Mouse (Mus musculus) heart, embryonic 14.5 days (tissue): ENCODE data around the gene Tex264. TPM values are rescaled to one million over a fixed set of nuclear protein-coding genes. Genes with fewer than 3 reads are reported as not detected.

Source experiments
- ATAC-seq: fragments of 200-750 bp; cut with Nextera tagmentation; 2 replicates; pipeline ENCODE4 v1.8.0; 2017; ENCODE audit warnings: low read depth, moderate TSS enrichment; ENCODE audit not compliant: insufficient number of reproducible peaks, insufficient read depth, low FRiP score
- H3K27ac ChIP-seq, 2 experiments: fragments of 200-500 bp in 1 of 2; fragments of 300-500 bp in 1 of 2; sonication (generic) in 1 of 2; replicated peaks in 1 of 2; 2 replicates each; pipeline ENCODE4 v1.5.1; 2012 to 2014; ENCODE audit warnings: low read depth in 2 of 2, low read length in 2 of 2, control low read depth in 1 of 2, mild to moderate bottlenecking in 1 of 2, mixed read lengths in 1 of 2; ENCODE audit not compliant: control insufficient read depth in 1 of 2, insufficient read depth in 1 of 2
- H3K27me3 ChIP-seq: fragments of 300-500 bp; sonication (generic); 2 replicates; pipeline ENCODE4 v1.6.1; 2014; ENCODE audit warnings: mild to moderate bottlenecking, low read length, control low read depth; ENCODE audit not compliant: control insufficient read depth, insufficient read depth
- H3K36me3 ChIP-seq: fragments of 300-500 bp; sonication (generic); 2 replicates; pipeline ENCODE4 v1.6.1; 2014; ENCODE audit warnings: mild to moderate bottlenecking, control low read depth, low read length, mixed read lengths; ENCODE audit not compliant: control insufficient read depth, insufficient read depth
- H3K4me1 ChIP-seq, 2 experiments: fragments of 200-500 bp in 1 of 2; fragments of 300-500 bp in 1 of 2; sonication (generic) in 1 of 2; 2 replicates each; pipeline ENCODE4 v1.6.1; 2012 to 2014; ENCODE audit warnings: low read length in 2 of 2, control low read depth in 1 of 2, mixed read lengths in 1 of 2; ENCODE audit not compliant: control insufficient read depth in 2 of 2, insufficient read depth in 2 of 2
- H3K4me2 ChIP-seq: fragments of 300-500 bp; sonication (generic); 2 replicates; pipeline ENCODE4 v1.6.1; 2014; ENCODE audit warnings: mild to moderate bottlenecking, low read length
- H3K4me3 ChIP-seq, 2 experiments: fragments of 200-500 bp in 1 of 2; fragments of 300-500 bp in 1 of 2; sonication (generic) in 1 of 2; 2 replicates each; pipeline ENCODE4 v1.5.1; 2012 to 2014; ENCODE audit warnings: low read length in 2 of 2, mild to moderate bottlenecking in 2 of 2, control low read depth in 1 of 2, low read depth in 1 of 2, moderate library complexity in 1 of 2; ENCODE audit not compliant: control insufficient read depth in 1 of 2, insufficient read depth in 1 of 2
- H3K9ac ChIP-seq: fragments of 300-500 bp; sonication (generic); 2 replicates; pipeline ENCODE4 v1.6.1; 2014; ENCODE audit warnings: mild to moderate bottlenecking, low read length
- H3K9me3 ChIP-seq: fragments of 300-500 bp; sonication (generic); 2 replicates; pipeline ENCODE4 v1.6.1; 2016; ENCODE audit warnings: low read length, control low read depth; ENCODE audit not compliant: control insufficient read depth
- WGBS: fragments of 180-500 bp; shearing (Covaris S2); extraction: QIAGEN DNeasy Blood & Tissue Kit; methylation state at CpG from one replicate; pipeline ENCODE4 v1.1.7; 2014; 5-methylcytosine and 5-hydroxymethylcytosine counted together
- polyA plus RNA-seq: library from polyadenylated mRNA; unstranded; fragments of >200 nt; fragmentation: Nextera tagmentation; extraction: Ambion mirVana; gene quantifications from 2 replicates; pipeline ENCODE4 v1.2.1, GENCODE M21; 2014

The Tex264 gene
- polyA plus RNA-seq = 36.4 and 40.3 TPM in 2 replicates

- H3K9me3 ChIP-seq = no peaks in the 10 kb centered on the region
- H3K4me2 ChIP-seq = peak within 1 kb of the TSS; percentile 94
- peak within 1 kb of the TSS; percentile 6 to 77; a peak in 3 of 4 replicates for H3K27ac ChIP-seq
- no peaks in the 10 kb centered on the region for H3K27me3 ChIP-seq
- peaks cover 7 to 20% of the 10 kb centered on the region in 2 experiments for H3K4me1 ChIP-seq
- peak within 1 kb of the TSS; percentile 57 to 92 for H3K4me3 ChIP-seq
- peak within 1 kb of the TSS; percentile 87 for H3K9ac ChIP-seq
- H3K36me3 ChIP-seq = peaks cover 23% of the 10 kb centered on the region
- ATAC-seq = peak; percentile 81
- WGBS = under 1% methylated on average over 73 of the region's 86 CpGs
Observed at GRCm38 (mm10) chr9:106685249-106686101, at the start of gene Tex264. TSS of gene Tex264 (minus strand) at chr9:106685927.

- Histone ChIP-seq H3K9me3 (no peaks in the 10 kb centered on the region), H3K36me3 (no peaks in the 10 kb centered on the region), H3K4me3 (no peak overlapping the region), H3K27me3 (no peaks in the 10 kb centered on the region), H3K4me2 (no peak overlapping the region), H3K4me1 (peaks cover 0 to 2% of the 10 kb centered on the region in 2 experiments; a peak in 1 of 4 replicates), H3K27ac (no peak overlapping the region), H3K9ac (no peak overlapping the region)
- ATAC-seq = no peak
- WGBS = 79% methylated on average over 2 of the region's 2 CpGs
Observed at GRCm38 (mm10) chr9:106733690-106734089, 48.0 kb upstream of the Tex264 start.

DNA sequence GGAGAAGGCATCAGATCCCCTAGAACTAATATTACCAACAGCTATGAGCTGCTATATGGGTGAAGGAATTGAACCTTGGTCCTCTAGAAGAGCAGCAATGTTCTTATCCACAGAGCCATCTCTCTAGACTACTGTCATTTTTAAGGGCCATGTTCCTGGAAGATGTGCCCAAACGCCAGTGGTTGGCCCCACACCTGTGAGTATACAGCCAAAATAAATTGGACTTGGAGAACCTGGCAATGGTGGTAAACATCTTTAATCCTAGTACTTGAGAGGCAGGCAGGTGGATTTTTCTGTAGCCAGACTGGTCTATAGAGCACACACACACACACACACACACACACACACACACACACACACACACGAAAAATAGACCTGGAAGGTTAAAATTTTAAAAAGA, 43.7 kb upstream of the Tex264 start:
- Histone ChIP-seq H3K27ac (no peak overlapping the region), H3K9me3 (no peaks in the 10 kb centered on the region), H3K27me3 (no peaks in the 10 kb centered on the region), H3K36me3 (no peaks in the 10 kb centered on the region), H3K4me3 (no peak overlapping the region), H3K4me2 (no peak overlapping the region), H3K9ac (no peak overlapping the region), H3K4me1 (no peaks in the 10 kb centered on the region)
- 88% methylated on average over 2 of the region's 2 CpGs for WGBS
- no peak for ATAC-seq

- Histone ChIP-seq H3K9ac (no peak overlapping the region), H3K27ac (no peak overlapping the region), H3K4me1 (no peaks in the 10 kb centered on the region), H3K27me3 (no peaks in the 10 kb centered on the region), H3K4me3 (no peak overlapping the region), H3K36me3 (no peaks in the 10 kb centered on the region), H3K4me2 (no peak overlapping the region), H3K9me3 (no peaks in the 10 kb centered on the region)
- no peak for ATAC-seq
- 100% methylated on average over 1 of the region's 1 CpGs for WGBS
Observed at GRCm38 (mm10) chr9:106726891-106727290, 41.2 kb upstream of the Tex264 start.

GRCm38 (mm10) chr9:106725435-106725834, 39.7 kb upstream of the Tex264 start:
- no peak overlapping the region for H3K9ac ChIP-seq
- 94% methylated on average over 2 of the region's 2 CpGs for WGBS
- H3K4me1 ChIP-seq = no peaks in the 10 kb centered on the region
- H3K4me3 ChIP-seq = no peak overlapping the region
- H3K4me2 ChIP-seq = no peak overlapping the region
- no peak for ATAC-seq
- no peak overlapping the region for H3K27ac ChIP-seq
- peaks cover 3% of the 10 kb centered on the region; the same call in 1 of the 2 replicates for H3K36me3 ChIP-seq
- no peaks in the 10 kb centered on the region for H3K27me3 ChIP-seq
- H3K9me3 ChIP-seq = no peaks in the 10 kb centered on the region

DNA sequence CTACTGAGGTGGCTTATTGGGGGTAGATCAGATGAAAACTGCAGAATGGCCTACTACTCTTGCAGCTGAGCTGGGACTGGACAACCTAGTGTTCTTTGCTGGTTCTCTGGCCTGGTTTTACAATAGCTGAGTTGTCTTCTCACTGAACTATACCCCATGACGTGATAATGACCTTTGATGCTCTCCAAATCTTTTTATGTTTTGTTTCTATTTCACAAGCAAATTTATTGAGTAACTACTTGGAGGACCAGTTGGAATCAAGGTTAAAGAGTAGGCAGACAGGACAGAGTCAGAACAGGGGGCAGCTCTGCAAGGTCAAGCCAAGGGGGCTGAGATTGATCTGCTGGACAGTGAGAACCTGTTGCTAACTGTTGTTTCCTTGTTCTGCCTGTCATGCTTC, 39.1 kb upstream of the Tex264 start:
- H3K4me1 ChIP-seq = no peaks in the 10 kb centered on the region
- H3K9me3 ChIP-seq = no peaks in the 10 kb centered on the region
- no peak overlapping the region for H3K4me2 ChIP-seq
- H3K4me3 ChIP-seq = no peak overlapping the region
- peaks cover 8% of the 10 kb centered on the region for H3K36me3 ChIP-seq
- no peak overlapping the region for H3K9ac ChIP-seq
- H3K27ac ChIP-seq = no peak overlapping the region
- ATAC-seq = no peak
- H3K27me3 ChIP-seq = no peaks in the 10 kb centered on the region
- WGBS = 80% methylated on average over 1 of the region's 1 CpGs

DNA sequence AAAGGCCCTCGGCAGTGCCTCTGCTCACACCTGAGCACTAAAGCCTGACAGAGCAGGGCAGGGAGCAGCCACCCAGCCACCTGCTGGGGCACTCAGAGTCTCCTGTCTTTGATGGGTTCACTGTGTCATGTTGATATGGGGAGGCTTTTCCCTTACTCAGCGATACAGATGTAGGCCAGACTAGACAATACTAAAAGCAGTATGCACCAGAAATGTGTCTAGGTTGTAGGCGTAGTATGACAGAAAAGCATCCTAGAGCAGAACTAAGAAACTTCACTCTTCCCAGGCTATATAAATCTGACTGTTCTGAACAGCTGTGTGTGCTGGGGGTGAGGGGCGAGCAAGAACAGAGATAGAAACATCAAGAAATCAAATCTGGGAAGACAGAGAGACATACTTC, 31.0 kb upstream of the Tex264 start:
- Histone ChIP-seq H3K4me2 (no peak overlapping the region), H3K4me1 (no peaks in the 10 kb centered on the region), H3K27me3 (no peaks in the 10 kb centered on the region), H3K9me3 (no peaks in the 10 kb centered on the region), H3K4me3 (no peak overlapping the region), H3K36me3 (peaks cover 77% of the 10 kb centered on the region), H3K9ac (no peak overlapping the region), H3K27ac (no peak overlapping the region)
- ATAC-seq = no peak
- WGBS = 92% methylated on average over 4 of the region's 4 CpGs
